Mouse (Mus musculus) heart, postnatal 14 days (tissue): ENCODE measurements at regions not wholly inside any gene's neighbourhood (a gene's known extent, or its start where the extent isn't known, plus 50 kb on each side); places are given as distances from the start of the nearest gene placed in this dataset.

Source experiments
- DNase-seq, 2 experiments: peaks; one replicate each; pipeline ENCODE4 v3.0.0; 2021 to 2022
- intact Hi-C: fragments of 180-260 bp; cut with DNase I; formaldehyde crosslinking; loops from one replicate; pipeline ENCODE4 v1.15.1; 2025

- intact Hi-C loops, result loop anchor here (1.0 kb wide), 1 partner anchor 30 kb away; no protein-coding TSS in a partner anchor
- DNase-seq, result no peak
These were observed 66.5 kb downstream of the Ccnl1 start for GRCm38 (mm10) chr3:65891594-65891993.

- DNase-seq, result no peak
- intact Hi-C loops, result loop anchor here (1.0 kb wide), 1 partner anchor 30 kb away; no protein-coding TSS in a partner anchor
These were observed 66.9 kb downstream of the Ccnl1 start for GRCm38 (mm10) chr3:65891139-65891538.

GRCm38 (mm10) chr3:65888921-65889320, 69.1 kb downstream of the Ccnl1 start:
- intact Hi-C loops, result no loop called here
- DNase-seq, result no peak

GRCm38 (mm10) chr3:65884571-65885011, 73.5 kb downstream of the Ccnl1 start:
- no peak for DNase-seq
- intact Hi-C loops, result no loop called here

GRCm38 (mm10) chr3:65882123-65882522, 75.9 kb downstream of the Ccnl1 start:
- DNase-seq, result no peak
- intact Hi-C loops, result no loop called here
